22 mouse cellular contexts compared by ENCODE assay signal in genomic region chr9:95771671-95772070, GRCm38 (mm10). TPM values are rescaled to one million over a fixed set of nuclear protein-coding genes. Genes with fewer than 3 reads are reported as not detected.
DNase-seq lines count a peak whose midpoint lies in the region; ATAC-seq lines count a peak whose summit lies in the region.
"Had no signal": no experiment of that assay in that cellular context is flagged by ENCODE, and none has a peak within 500 bp of the region (broad histone marks: within the 10 kb centered on the region; RNA-seq: fewer than 3 reads in every experiment).

No protein-coding gene starts in this region.

- peak; percentile 57 for ATAC-seq in frontal cortex, adult (ENCODE audit: low TSS enrichment)
- ATAC-seq in megakaryocyte-erythroid progenitor cell, adult 5-6 weeks (replicated peaks; ENCODE audit: low FRiP score, low TSS enrichment, poor library complexity, severe bottlenecking): no peak
- ATAC-seq: activated CD4-positive, CD25-positive, alpha-beta regulatory T cell, adult 4 months; CD4-positive, CD25-positive, alpha-beta regulatory T cell, adult 4 months; forebrain, embryonic 13.5 days; forebrain, embryonic 15.5 days; Patski had no signal

- no peak for DNase-seq in frontal cortex, postnatal 25 days (ENCODE audit: low spot score in 2 of 2)
- peak; percentile 15 to 56 for DNase-seq in layer of hippocampus, adult 18-20 months (ENCODE audit: low spot score in 2 of 2)
- DNase-seq in layer of hippocampus, adult 8-10 months (ENCODE audit: low spot score in 2 of 2): no peak
- peak; percentile 29 for DNase-seq in layer of hippocampus, adult 9-11 months
- DNase-seq in layer of hippocampus, postnatal 36 days: no peak
- DNase-seq in brain, adult 2 months (ENCODE audit: low read depth, low spot score): peak; percentile 63
- DNase-seq: adrenal gland, adult 8-10 months; adrenal gland, postnatal 14 days; B cell, adult 2 months; cerebellum, adult 11-12 months; cerebellum, adult 2 months; cerebellum, adult 9-10 months; cerebellum, postnatal 10 days; cerebellum, postnatal 25 days had no signal

RNA-seq across cellular contexts. Expression of gene Trpc1, which starts 21.5 kb away (rescaled TPM):
- 10 to 100 TPM; 39.5 to 42.4 TPM for total RNA-seq in layer of hippocampus, adult 18-20 months (2021)
- total RNA-seq in layer of hippocampus, adult 8-10 months (2022): 10 to 100 TPM; 39.5 to 47.1 (median 43.2) TPM
- 10 to 100 TPM; 43.7 to 52.3 TPM for total RNA-seq in layer of hippocampus, postnatal 36 days (2021)
- total RNA-seq in megakaryocyte-erythroid progenitor cell, adult 5-6 weeks (2014; fragmentation: Nextera tagmentation): 0.20 TPM in 1 of 2 replicates, not detected in the other
- 0.09 TPM in 1 of 2 replicates, not detected in the other for total RNA-seq in megakaryocyte-erythroid progenitor cell, adult 5-6 weeks (2017)
- total RNA-seq: CH12.LX had no signal

Comparison
In these comparisons a context has a peak if more than half of its experiments do, and no peak if none do; other contexts are left out.
1. DNase-seq: peak in layer of hippocampus, adult 18-20 months (2 of 2), layer of hippocampus, adult 9-11 months (single experiment) and brain, adult 2 months (single experiment); none in frontal cortex, postnatal 25 days (0 of 2), layer of hippocampus, adult 8-10 months (0 of 2) and layer of hippocampus, postnatal 36 days (0 of 2).
2. RNA of gene Trpc1, which starts 21.5 kb away (total RNA-seq): 43.7 to 52.3 TPM in layer of hippocampus, postnatal 36 days, 39.5 to 47.1 TPM in layer of hippocampus, adult 8-10 months and 39.5 to 42.4 TPM in layer of hippocampus, adult 18-20 months; 0.09 to 0.20 TPM in megakaryocyte-erythroid progenitor cell, adult 5-6 weeks; every median in the first group is over 10 times any median in the second.